Mouse (Mus musculus): ENCODE data around the gene Dennd2d. TPM values are rescaled to one million over a fixed set of nuclear protein-coding genes. Genes with fewer than 3 reads are reported as not detected.

Gene Dennd2d
- total and polyA plus RNA-seq, 3 experiments, result 4.5 to 8.0 TPM; not detected in 1

GRCm38 (mm10) chr3:106526411-106526810 is 44.2 kb downstream of the Dennd2d start:
- no peak overlapping the region for H3K4me3 ChIP-seq (ENCODE audit: control insufficient read depth in 1 of 2, insufficient read depth in 1 of 2, low read depth in 2 of 2, low read length in 2 of 2)
- H3K9me3 ChIP-seq (replicated peaks; ENCODE audit: insufficient read depth, low read length), result no peaks in the 10 kb centered on the region
- no peak overlapping the region for H3K27ac ChIP-seq (ENCODE audit: control insufficient read depth, low read depth, low read length)
- H3K27me3 ChIP-seq (ENCODE audit: control insufficient read depth in 1 of 2, insufficient read depth in 2 of 2, low read length in 2 of 2), result no peaks in the 10 kb centered on the region
- no peak for TF ChIP-seq ZMIZ1 (IDR thresholded peaks at IDR 0.05; ENCODE audit: low read depth, low read length)
- no peak for TF ChIP-seq UBTF (IDR thresholded peaks at IDR 0.05; ENCODE audit: borderline replicate concordance, insufficient read depth, low read depth, low read length)
- TF ChIP-seq MYB (IDR thresholded peaks at IDR 0.05; ENCODE audit: low read depth, low read length), result no peak
- TF ChIP-seq CHD1 (IDR thresholded peaks at IDR 0.05; ENCODE audit: low read depth, low read length), result no peak
- TF ChIP-seq POLR2AphosphoS5 (IDR thresholded peaks at IDR 0.05; ENCODE audit: borderline replicate concordance, low read depth, low read length), result no peak
- TF ChIP-seq TCF12 (IDR thresholded peaks at IDR 0.05; ENCODE audit: low read depth, low read length), result no peak
- no peak for TF ChIP-seq NELFE (IDR thresholded peaks at IDR 0.05; ENCODE audit: low read depth, low read length)
- TF ChIP-seq NRF1 (IDR thresholded peaks at IDR 0.05; ENCODE audit: insufficient read depth, low read depth, low read length, poor library complexity, severe bottlenecking), result no peak
- no peak for TF ChIP-seq SMC3 (IDR thresholded peaks at IDR 0.05; ENCODE audit: low read depth, low read length)
- TF ChIP-seq MEF2A (IDR thresholded peaks at IDR 0.05; ENCODE audit: extremely low read depth, insufficient replicate concordance, low read depth, low read length, poor library complexity, severe bottlenecking), result no peak
- TF ChIP-seq USF1 (IDR thresholded peaks at IDR 0.05; ENCODE audit: low read depth, low read length), result no peak
- no peak for TF ChIP-seq RCOR1 (IDR thresholded peaks at IDR 0.05; ENCODE audit: low read depth, low read length)
- TF ChIP-seq POLR2AphosphoS2 (IDR thresholded peaks at IDR 0.05; ENCODE audit: low read length), result no peak
- TF ChIP-seq BHLHE40 (IDR thresholded peaks at IDR 0.05; ENCODE audit: borderline replicate concordance, low read depth, low read length), result no peak
- no peak for TF ChIP-seq CHD2 (IDR thresholded peaks at IDR 0.05; ENCODE audit: low read length)
- peaks cover 0 to 2% of the 10 kb centered on the region in 2 experiments; a peak in 1 of 4 replicates for H3K36me3 ChIP-seq (ENCODE audit: control insufficient read depth in 1 of 2, insufficient read depth in 2 of 2, low read length in 2 of 2)
- no peaks in the 10 kb centered on the region for H3K4me1 ChIP-seq (ENCODE audit: control insufficient read depth in 1 of 2, insufficient read depth in 2 of 2, low read length in 2 of 2)
- no peak overlapping the region for H3K9ac ChIP-seq (ENCODE audit: control insufficient read depth, low read depth, low read length, poor library complexity, severe bottlenecking)
- no peaks in the 10 kb centered on the region for H3K79me2 ChIP-seq (ENCODE audit: control insufficient read depth, insufficient read depth, low read length, poor library complexity)
- DNase-seq (ENCODE audit: low read depth, low spot score), result no peak

GRCm38 (mm10) chr3:106528032-106528431 is 45.8 kb downstream of the Dennd2d start:
- no peak overlapping the region for H3K27ac ChIP-seq (ENCODE audit: control insufficient read depth, low read depth, low read length)
- no peak overlapping the region for H3K4me3 ChIP-seq (ENCODE audit: control insufficient read depth in 1 of 2, insufficient read depth in 1 of 2, low read depth in 2 of 2, low read length in 2 of 2)
- peaks cover 4 to 8% of the 10 kb centered on the region in 2 experiments for H3K36me3 ChIP-seq (ENCODE audit: control insufficient read depth in 1 of 2, insufficient read depth in 2 of 2, low read length in 2 of 2)
- no peaks in the 10 kb centered on the region for H3K9me3 ChIP-seq (replicated peaks; ENCODE audit: insufficient read depth, low read length)
- no peaks in the 10 kb centered on the region for H3K27me3 ChIP-seq (ENCODE audit: control insufficient read depth in 1 of 2, insufficient read depth in 2 of 2, low read length in 2 of 2)
- no peaks in the 10 kb centered on the region for H3K79me2 ChIP-seq (ENCODE audit: control insufficient read depth, insufficient read depth, low read length, poor library complexity)
- H3K9ac ChIP-seq (ENCODE audit: control insufficient read depth, low read depth, low read length, poor library complexity, severe bottlenecking), result no peak overlapping the region
- peaks cover 0 to 5% of the 10 kb centered on the region in 2 experiments; a peak in 2 of 4 replicates for H3K4me1 ChIP-seq (ENCODE audit: control insufficient read depth in 1 of 2, insufficient read depth in 2 of 2, low read length in 2 of 2)
- TF ChIP-seq CHD1 (IDR thresholded peaks at IDR 0.05; ENCODE audit: low read depth, low read length) (no peak), MAFK (IDR thresholded peaks at IDR 0.05; ENCODE audit: borderline replicate concordance, low read depth, low read length) (no peak), POLR2AphosphoS2 (IDR thresholded peaks at IDR 0.05; ENCODE audit: low read length) (no peak), NELFE (IDR thresholded peaks at IDR 0.05; ENCODE audit: low read depth, low read length) (no peak), POLR2A (IDR thresholded peaks at IDR 0.05; ENCODE audit: control insufficient read depth in 1 of 2, insufficient read depth in 1 of 2, low read depth in 1 of 2, low read length in 2 of 2, poor library complexity in 1 of 2) (no peak), POLR2AphosphoS5 (IDR thresholded peaks at IDR 0.05; ENCODE audit: borderline replicate concordance, low read depth, low read length) (no peak), TAL1 (IDR thresholded peaks at IDR 0.05; ENCODE audit: low read length) (no peak), HCFC1 (IDR thresholded peaks at IDR 0.05; ENCODE audit: low read depth, low read length) (no peak), MEF2A (IDR thresholded peaks at IDR 0.05; ENCODE audit: extremely low read depth, insufficient replicate concordance, low read depth, low read length, poor library complexity, severe bottlenecking) (no peak)
- no peak for DNase-seq (ENCODE audit: low read depth, low spot score)
